Mouse (Mus musculus) kidney, embryonic 16.5 days (tissue): Measurements from ENCODE around the gene Arl15. TPM values are rescaled to one million over a fixed set of nuclear protein-coding genes. Genes with fewer than 3 reads are reported as not detected.

ENCODE experiments used
- ATAC-seq: fragments of 200-750 bp; cut with Nextera tagmentation; 2 replicates; pipeline ENCODE4 v1.8.0; 2017; ENCODE audit warnings: moderate TSS enrichment; ENCODE audit not compliant: low FRiP score, low TSS enrichment
- H3K27ac ChIP-seq: fragments of 300-500 bp; sonication (generic); 2 replicates; pipeline ENCODE4 v1.5.1; 2014; ENCODE audit warnings: low read length
- H3K27me3 ChIP-seq: fragments of 300-500 bp; sonication (generic); 2 replicates; pipeline ENCODE4 v1.6.1; 2014; ENCODE audit warnings: low read length, control low read depth, mixed read lengths; ENCODE audit not compliant: insufficient read depth
- H3K36me3 ChIP-seq: fragments of 300-500 bp; sonication (generic); 2 replicates; pipeline ENCODE4 v1.6.1; 2014; ENCODE audit warnings: low read length, control low read depth, mixed read lengths; ENCODE audit not compliant: insufficient read depth
- H3K4me1 ChIP-seq: fragments of 300-500 bp; sonication (generic); 2 replicates; pipeline ENCODE4 v1.6.1; 2014; ENCODE audit warnings: low read length, control low read depth, mixed read lengths; ENCODE audit not compliant: insufficient read depth
- H3K4me2 ChIP-seq: fragments of 300-500 bp; sonication (generic); replicated peaks from 2 replicates; pipeline ENCODE4 v1.6.1; 2014; ENCODE audit warnings: low read depth, low read length
- H3K4me3 ChIP-seq: fragments of 300-500 bp; sonication (generic); 2 replicates; pipeline ENCODE4 v1.5.1; 2014; ENCODE audit warnings: mild to moderate bottlenecking, low read length
- H3K9ac ChIP-seq: fragments of 300-500 bp; sonication (generic); replicated peaks from 2 replicates; pipeline ENCODE4 v1.6.1; 2014; ENCODE audit warnings: low read length
- H3K9me3 ChIP-seq: fragments of 300-500 bp; sonication (generic); 2 replicates; pipeline ENCODE4 v1.6.1; 2016; ENCODE audit warnings: low read length, control low read depth
- WGBS: fragments of 180-500 bp; shearing (Covaris S2); extraction: QIAGEN DNeasy Blood & Tissue Kit; methylation state at CpG from one replicate; pipeline ENCODE4 v1.1.7; 2014; 5-methylcytosine and 5-hydroxymethylcytosine counted together
- polyA plus RNA-seq: library from polyadenylated mRNA; unstranded; fragments of >200 nt; fragmentation: Nextera tagmentation; extraction: Ambion mirVana; gene quantifications from 2 replicates; pipeline ENCODE4 v1.2.1, GENCODE M21; 2015

Gene Arl15
- polyA plus RNA-seq, 1 experiment from 2014 or later = 12.5 TPM

GRCm38 (mm10) chr13:113918668-113919067 is 124.4 kb downstream of the Arl15 start:
- no peaks in the 10 kb centered on the region for H3K27me3 ChIP-seq
- ATAC-seq = no peak
- H3K4me3 ChIP-seq = no peak overlapping the region
- no peaks in the 10 kb centered on the region for H3K36me3 ChIP-seq
- H3K4me1 ChIP-seq = 0 out of 2 replicates have a peak, but pooled peaks cover 3% of the 10 kb centered on the region
- H3K27ac ChIP-seq = no peak overlapping the region
- 96% methylated on average over 7 of the region's 7 CpGs for WGBS
- H3K9ac ChIP-seq = no peak overlapping the region
- H3K4me2 ChIP-seq = no peak overlapping the region
- H3K9me3 ChIP-seq = no peaks in the 10 kb centered on the region

DNA sequence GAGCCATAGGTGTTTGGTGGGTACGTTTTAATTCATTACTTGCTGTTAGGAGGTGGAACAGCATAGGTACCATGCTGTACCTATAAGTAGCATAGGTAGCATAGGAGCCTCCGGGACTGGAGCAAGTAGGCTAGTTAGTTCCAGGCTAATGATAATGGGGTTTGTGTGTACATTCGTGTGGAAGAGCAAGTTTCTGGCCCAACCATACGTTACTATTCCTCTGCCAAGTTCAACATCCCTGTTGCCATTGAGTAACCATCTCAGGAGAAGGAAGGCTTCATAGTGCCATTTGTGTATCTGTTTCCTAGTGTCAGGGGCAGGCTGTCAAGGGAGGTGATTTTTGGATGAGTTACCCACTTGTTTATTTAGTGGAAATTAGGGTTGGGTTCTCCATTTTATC is 141.4 kb downstream of the Arl15 start:
- no peak overlapping the region for H3K9ac ChIP-seq
- no peak overlapping the region for H3K4me3 ChIP-seq
- no peaks in the 10 kb centered on the region for H3K9me3 ChIP-seq
- no peak overlapping the region for H3K4me2 ChIP-seq
- no peaks in the 10 kb centered on the region for H3K36me3 ChIP-seq
- 84% methylated on average over 4 of the region's 4 CpGs for WGBS
- H3K4me1 ChIP-seq = peaks cover 1% of the 10 kb centered on the region
- no peak overlapping the region for H3K27ac ChIP-seq
- ATAC-seq = no peak
- no peaks in the 10 kb centered on the region for H3K27me3 ChIP-seq

DNA sequence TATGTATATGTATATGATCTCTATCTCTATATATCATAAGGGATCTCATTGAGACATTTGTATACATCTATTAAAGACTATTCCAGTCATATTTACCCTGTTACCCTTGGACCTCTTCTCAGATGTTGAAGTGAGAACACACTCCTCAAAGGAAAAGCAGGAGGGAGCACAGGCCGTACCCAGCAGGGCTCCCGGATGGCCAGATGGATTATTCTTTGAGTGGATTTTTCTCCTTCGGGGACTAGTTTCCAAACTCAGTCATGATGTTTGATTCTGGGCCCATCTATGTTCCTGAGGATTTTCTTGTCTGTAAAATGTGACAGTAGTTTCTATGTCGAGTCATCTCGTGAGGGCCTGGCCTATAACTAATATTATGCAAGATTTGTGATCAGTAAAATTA is 142.9 kb downstream of the Arl15 start:
- ATAC-seq = no peak
- no peak overlapping the region for H3K27ac ChIP-seq
- 99% methylated on average over 5 of the region's 5 CpGs for WGBS

GRCm38 (mm10) chr13:113938561-113938960 is 144.3 kb downstream of the Arl15 start:
- WGBS = 79% methylated on average over 9 of the region's 9 CpGs
- no peak for ATAC-seq
- no peak overlapping the region for H3K9ac ChIP-seq

More for the DNA sequence above, 142.9 kb downstream of the Arl15 start:
- Histone ChIP-seq H3K27me3 (no peaks in the 10 kb centered on the region), H3K9me3 (no peaks in the 10 kb centered on the region), H3K4me3 (no peak overlapping the region), H3K4me1 (no peaks in the 10 kb centered on the region), H3K9ac (no peak overlapping the region), H3K36me3 (no peaks in the 10 kb centered on the region), H3K4me2 (no peak overlapping the region)

GRCm38 (mm10) chr13:113939097-113939496 is 144.8 kb downstream of the Arl15 start:
- H3K9me3 ChIP-seq = no peaks in the 10 kb centered on the region
- H3K4me2 ChIP-seq = no peak overlapping the region
- no peak overlapping the region for H3K4me3 ChIP-seq
- H3K27ac ChIP-seq = no peak overlapping the region
- ATAC-seq = no peak
- WGBS = 92% methylated on average over 10 of the region's 10 CpGs
- H3K27me3 ChIP-seq = no peaks in the 10 kb centered on the region
- no peaks in the 10 kb centered on the region for H3K36me3 ChIP-seq
- no peaks in the 10 kb centered on the region for H3K4me1 ChIP-seq
- no peak overlapping the region for H3K9ac ChIP-seq

More at GRCm38 (mm10) chr13:113938561-113938960, 144.3 kb downstream of the Arl15 start:
- H3K36me3 ChIP-seq = no peaks in the 10 kb centered on the region
- H3K4me2 ChIP-seq = no peak overlapping the region
- no peaks in the 10 kb centered on the region for H3K4me1 ChIP-seq
- H3K4me3 ChIP-seq = no peak overlapping the region
- H3K27ac ChIP-seq = no peak overlapping the region
- H3K9me3 ChIP-seq = no peaks in the 10 kb centered on the region
- H3K27me3 ChIP-seq = no peaks in the 10 kb centered on the region

GRCm38 (mm10) chr13:113939681-113940080 is 145.4 kb downstream of the Arl15 start:
- Histone ChIP-seq H3K9me3 (no peaks in the 10 kb centered on the region), H3K9ac (no peak overlapping the region), H3K4me3 (no peak overlapping the region), H3K27ac (no peak overlapping the region), H3K4me2 (no peak overlapping the region), H3K4me1 (no peaks in the 10 kb centered on the region), H3K36me3 (no peaks in the 10 kb centered on the region), H3K27me3 (no peaks in the 10 kb centered on the region)
- 81% methylated on average over 3 of the region's 3 CpGs for WGBS
- ATAC-seq = no peak

- no peak for ATAC-seq
- no peak overlapping the region for H3K27ac ChIP-seq
- no peaks in the 10 kb centered on the region for H3K27me3 ChIP-seq
- H3K9me3 ChIP-seq = no peaks in the 10 kb centered on the region
- H3K36me3 ChIP-seq = no peaks in the 10 kb centered on the region
- no peak overlapping the region for H3K4me3 ChIP-seq
- 97% methylated on average over 7 of the region's 7 CpGs for WGBS
- H3K4me1 ChIP-seq = no peaks in the 10 kb centered on the region
- H3K9ac ChIP-seq = no peak overlapping the region
- H3K4me2 ChIP-seq = no peak overlapping the region
Measured at GRCm38 (mm10) chr13:113940151-113940550, 145.8 kb downstream of the Arl15 start.

- no peak for ATAC-seq
Measured at GRCm38 (mm10) chr13:113941943-113942342, 147.6 kb downstream of the Arl15 start.

GRCm38 (mm10) chr13:113947546-113947945 is 153.2 kb downstream of the Arl15 start:
- 60% methylated on average over 4 of the region's 4 CpGs for WGBS
- peaks cover 7% of the 10 kb centered on the region; the same call in 1 of the 2 replicates for H3K4me1 ChIP-seq
- no peaks in the 10 kb centered on the region for H3K36me3 ChIP-seq
- H3K4me2 ChIP-seq = no peak overlapping the region
- no peak for ATAC-seq
- H3K9ac ChIP-seq = no peak overlapping the region
- no peaks in the 10 kb centered on the region for H3K9me3 ChIP-seq
- no peak overlapping the region for H3K27ac ChIP-seq
- H3K27me3 ChIP-seq = no peaks in the 10 kb centered on the region
- no peak overlapping the region for H3K4me3 ChIP-seq

More at GRCm38 (mm10) chr13:113941943-113942342, 147.6 kb downstream of the Arl15 start:
- no peaks in the 10 kb centered on the region for H3K4me1 ChIP-seq
- no peak overlapping the region for H3K4me3 ChIP-seq
- H3K9ac ChIP-seq = no peak overlapping the region
- H3K9me3 ChIP-seq = no peaks in the 10 kb centered on the region
- WGBS = 72% methylated on average over 3 of the region's 3 CpGs
- no peaks in the 10 kb centered on the region for H3K36me3 ChIP-seq
- H3K4me2 ChIP-seq = no peak overlapping the region
- H3K27me3 ChIP-seq = no peaks in the 10 kb centered on the region
- no peak overlapping the region for H3K27ac ChIP-seq

DNA sequence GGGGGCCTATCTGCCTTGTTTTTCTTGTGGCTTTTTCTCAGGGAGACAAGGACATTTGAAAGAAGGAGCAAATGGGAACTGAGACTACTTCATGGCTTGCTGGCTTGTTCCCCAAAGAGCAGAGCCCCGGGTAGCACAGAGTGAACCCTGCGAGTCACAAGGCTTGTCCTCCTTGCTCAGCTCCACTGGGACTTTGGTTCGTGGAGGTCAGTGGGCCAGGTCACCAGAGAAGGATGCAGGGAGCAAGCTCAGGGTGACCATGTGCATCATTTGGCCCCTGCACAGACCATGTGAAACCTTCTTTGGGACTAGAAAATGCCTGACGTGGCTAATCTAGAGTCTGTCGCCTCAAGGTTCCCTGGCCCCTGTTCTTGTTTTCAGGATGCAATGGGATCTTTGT is 155.4 kb downstream of the Arl15 start:
- H3K36me3 ChIP-seq = no peaks in the 10 kb centered on the region
- H3K4me2 ChIP-seq = no peak overlapping the region
- WGBS = 40% methylated on average over 5 of the region's 5 CpGs
- H3K27me3 ChIP-seq = no peaks in the 10 kb centered on the region
- H3K9me3 ChIP-seq = no peaks in the 10 kb centered on the region
- no peak overlapping the region for H3K4me3 ChIP-seq
- peak overlapping the region; percentile 50; the same call in 1 of the 2 replicates for H3K27ac ChIP-seq
- no peak overlapping the region for H3K9ac ChIP-seq
- peak; percentile 35; the same call in 1 of the 2 replicates for ATAC-seq
- peaks cover 12% of the 10 kb centered on the region for H3K4me1 ChIP-seq
